ENCODE assay signal across 8 mouse cellular contexts in the genomic region with DNA sequence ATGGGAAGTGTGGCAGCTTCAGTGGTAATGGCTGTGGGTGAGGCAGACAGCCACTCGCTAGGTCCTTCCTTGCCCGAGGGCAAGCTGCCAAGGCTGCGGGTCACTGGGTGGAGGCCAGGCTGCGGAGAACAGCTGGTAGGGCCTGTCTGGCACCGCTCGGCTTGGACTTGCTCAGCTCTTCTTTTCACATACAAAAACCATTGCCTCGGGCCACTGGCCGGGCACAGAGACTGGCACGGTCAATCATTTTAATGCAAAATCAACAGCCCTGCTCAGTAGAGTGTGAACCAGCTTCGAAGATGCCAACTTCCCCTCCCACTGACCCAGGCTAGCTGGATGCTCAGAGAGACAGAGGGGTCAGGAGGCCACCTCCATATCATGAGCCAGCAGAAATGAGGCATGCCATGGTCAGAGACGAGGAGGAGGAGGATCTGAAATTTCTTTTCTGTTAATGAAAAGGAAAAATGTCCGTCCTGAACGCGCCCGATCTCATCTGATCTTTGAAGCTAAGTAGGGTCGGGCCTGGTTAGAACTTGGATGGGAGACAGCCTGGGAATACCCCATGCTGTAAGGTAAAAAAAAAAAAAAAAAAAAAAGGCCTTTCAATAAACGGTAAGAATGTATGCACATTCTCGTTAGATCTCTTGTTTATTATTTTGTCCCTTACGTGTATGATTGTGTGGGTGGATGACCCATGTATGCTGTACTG. TPM values are rescaled to one million over a fixed set of nuclear protein-coding genes. Genes with fewer than 3 reads are reported as not detected.
DNase-seq lines count a peak whose midpoint lies in the region; ATAC-seq and TF ChIP-seq lines count a peak whose summit lies in the region.

No protein-coding gene starts in this region.

- WGBS in intestine, embryonic 15.5 days: 88% methylated on average over 19 of the region's 19 CpGs

- no peaks in the 10 kb centered on the region for H3K36me3 ChIP-seq in intestine, embryonic 15.5 days

- no peak overlapping the region for H3K27ac ChIP-seq in intestine, embryonic 15.5 days

- no peak for TF ChIP-seq CTCF in Patski (IDR thresholded peaks at IDR 0.05)
- TF ChIP-seq CTCF in brain, embryonic 14.5 days (IDR thresholded peaks at IDR 0.05; ENCODE audit: borderline replicate concordance, extremely low read depth, insufficient read depth, insufficient read length): no peak

- peak; percentile 99 for DNase-seq in Patski (ENCODE audit: low read depth, low spot score)
- DNase-seq in brain, embryonic 14.5 days (ENCODE audit: low read depth): peak; percentile 86
- DNase-seq in frontal cortex, postnatal 25 days (ENCODE audit: low spot score in 2 of 2): peak; percentile 5 to 34
- peak; percentile 98 for DNase-seq in kidney, adult 11 months
- peak; percentile 42 to 62 for DNase-seq in left cerebral cortex, postnatal 10 days (ENCODE audit: extremely low spot score in 1 of 2, low spot score in 2 of 2)
- peak; percentile 51 for DNase-seq in ovary, postnatal 14 days (ENCODE audit: low spot score)
- no peak for DNase-seq in thymus, postnatal 14 days

- POLR2A ChIA-PET in Patski (lab: Charles Lee): interaction anchor here (0.7 to 0.8 kb wide), 2 partner anchors 27 to 57 kb away, joined by 3 read pairs; no protein-coding TSS in a partner anchor

- H3K4me3 ChIP-seq in intestine, embryonic 15.5 days (replicated peaks): no peak overlapping the region

- no peaks in the 10 kb centered on the region for H3K27me3 ChIP-seq in Patski
- H3K27me3 ChIP-seq in intestine, embryonic 15.5 days (replicated peaks): no peaks in the 10 kb centered on the region

- intact Hi-C loops in left cerebral cortex, postnatal 10 days (cut with DNase I): no loop called here

- no peak for TF ChIP-seq POLR2A in brain, embryonic 14.5 days (IDR thresholded peaks at IDR 0.05; ENCODE audit: borderline replicate concordance, extremely low read depth, insufficient read depth, insufficient read length, poor library complexity, severe bottlenecking)

- peak; percentile 95 for ATAC-seq in Patski
- no peak for ATAC-seq in intestine, embryonic 15.5 days

- no peak overlapping the region for H3K9ac ChIP-seq in intestine, embryonic 15.5 days

- in situ Hi-C loops in Patski (cut with MboI; ENCODE audit: low pct_unique_long_range_greater_than_20kb): loop anchor here (5.0 kb wide), 1 partner anchor 57 kb away; no protein-coding TSS in a partner anchor

- H3K4me2 ChIP-seq in intestine, embryonic 15.5 days (replicated peaks): no peak overlapping the region

- H3K4me1 ChIP-seq in intestine, embryonic 15.5 days (replicated peaks): no peaks in the 10 kb centered on the region

- CTCF ChIA-PET in Patski (lab: Charles Lee): interaction anchor here (0.9 to 3.2 kb wide), 10 partner anchors 9 to 80 kb away, joined by 3 to 15 read pairs (median 4); a partner anchor contains a TSS

- H3K9me3 ChIP-seq in intestine, embryonic 15.5 days: no peaks in the 10 kb centered on the region

RNA-seq across cellular contexts. Expression of a gene that starts 48.0 kb away (rescaled TPM):
- polyA plus RNA-seq in Patski (2021): 70.1 TPM
- 0.14 and 0.25 TPM in 2 replicates for polyA plus RNA-seq in brain, embryonic 14.5 days (2012; rRNA removed)
- total RNA-seq in left cerebral cortex, postnatal 10 days (2021): 1 to 10 TPM; 1.1 TPM
- 0.13 and 0.25 TPM in 2 replicates for polyA plus RNA-seq in intestine, embryonic 15.5 days (2015; fragmentation: Nextera tagmentation; extraction: Ambion mirVana)

RNA-seq across cellular contexts. Expression of a gene that starts 48.0 kb away (rescaled TPM):
- 43.2 TPM for polyA plus RNA-seq in Patski (2021)
- 0.34 TPM in 2 replicates for polyA plus RNA-seq in brain, embryonic 14.5 days (2012; rRNA removed)
- 1 to 10 TPM; 4.8 to 4.9 TPM for total RNA-seq in left cerebral cortex, postnatal 10 days (2021)
- polyA plus RNA-seq in intestine, embryonic 15.5 days (2015; fragmentation: Nextera tagmentation; extraction: Ambion mirVana): 0.10 TPM in 2 replicates

Comparison
In these comparisons a context has a peak if more than half of its experiments do, and no peak if none do; other contexts are left out.
1. RNA of a gene that starts 48.0 kb away (polyA plus RNA-seq): 70.1 TPM in Patski (single experiment); 0.13 to 0.25 TPM in intestine, embryonic 15.5 days and 0.14 to 0.25 TPM in brain, embryonic 14.5 days; every median in the first group is over 10 times any median in the second.
2. RNA of a gene that starts 48.0 kb away (polyA plus RNA-seq): 43.2 TPM in Patski (single experiment); 0.34 TPM in brain, embryonic 14.5 days and 0.10 TPM in intestine, embryonic 15.5 days; every median in the first group is over 10 times any median in the second.